Mouse (Mus musculus) olfactory bulb, adult 2 months (tissue): ENCODE data around the gene Bricd5.

Experiments used
- CTCF ChIP-seq: fragments of 200-500 bp; IDR thresholded peaks from 2 replicates; pipeline ENCODE4 v1.5.1; 2012; ENCODE audit warnings: low read depth, mild to moderate bottlenecking, low read length, moderate library complexity; ENCODE audit not compliant: insufficient read depth
- POLR2A ChIP-seq: fragments of 200-500 bp; IDR thresholded peaks from 2 replicates; pipeline ENCODE4 v1.6.1; 2012; ENCODE audit warnings: mild to moderate bottlenecking, low read depth, low read length, moderate library complexity; ENCODE audit not compliant: insufficient read depth

DNA sequence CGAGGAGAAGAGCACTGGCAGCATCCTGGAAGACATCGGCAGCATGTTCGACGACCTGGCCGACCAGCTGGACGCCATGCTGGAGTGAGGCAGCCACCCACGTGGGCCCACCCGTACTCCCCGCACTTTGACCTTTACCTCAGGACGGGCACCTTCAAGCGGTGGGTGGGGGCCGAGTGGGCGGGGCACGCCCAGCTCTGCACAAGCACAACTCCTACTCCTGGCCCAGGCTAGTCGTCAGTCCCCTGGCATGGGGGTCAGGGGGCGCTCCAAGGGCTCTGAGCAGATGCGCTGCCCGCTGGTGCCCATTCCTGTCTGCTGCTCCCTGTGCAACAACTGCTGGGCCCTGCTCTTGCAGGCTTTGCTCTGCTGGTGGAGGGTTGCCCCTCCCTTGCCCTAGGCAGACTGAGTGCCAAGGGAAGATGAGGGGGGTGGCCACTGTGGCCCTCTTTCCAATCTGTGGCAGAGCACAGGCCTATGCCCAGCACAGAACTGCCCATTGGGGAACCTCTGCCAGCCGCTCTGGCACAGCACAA lies 33.5 kb downstream of the Bricd5 start:
- TF ChIP-seq CTCF: no peak
- TF ChIP-seq POLR2A: no peak
